Mouse (Mus musculus): ENCODE measurements around the gene Efl1. TPM values are rescaled to one million over a fixed set of nuclear protein-coding genes. Genes with fewer than 3 reads are reported as not detected.

Efl1 gene
- polyA plus RNA-seq, 1 experiment from 2014 or later, result 20.7 TPM

DNA sequence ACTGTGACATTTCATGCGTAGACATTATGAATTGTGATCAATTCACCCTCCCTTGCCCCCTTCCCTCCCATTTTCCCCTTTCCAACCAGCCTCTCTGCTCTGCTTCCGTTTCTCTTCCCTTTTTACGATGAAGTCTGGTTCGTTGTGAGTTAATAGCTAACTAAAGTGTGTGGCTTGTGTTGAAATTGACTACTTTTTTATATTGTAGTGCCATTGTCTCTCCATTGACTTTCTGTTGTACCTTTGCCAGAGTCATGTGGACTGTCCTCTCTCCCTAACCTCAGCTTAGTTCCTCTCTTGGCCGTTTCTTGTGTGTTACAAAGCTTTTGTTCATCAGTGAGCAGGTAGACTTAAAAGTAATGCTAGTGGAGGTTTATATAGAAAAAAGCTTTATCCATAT lies 27.6 kb downstream of the Efl1 start:
- no peak for ATAC-seq
- Histone ChIP-seq H3K9me3 (ENCODE audit: control insufficient read depth, low read length) (no peaks in the 10 kb centered on the region), H3K27me3 (replicated peaks; ENCODE audit: control insufficient read depth, insufficient read depth, low read length) (no peaks in the 10 kb centered on the region), H3K36me3 (ENCODE audit: control insufficient read depth, insufficient read depth, low read length) (peaks cover 15% of the 10 kb centered on the region), H3K9ac (ENCODE audit: low read depth, low read length) (no peak overlapping the region), H3K4me2 (ENCODE audit: low read length) (no peak overlapping the region), H3K4me1 (ENCODE audit: control insufficient read depth, insufficient read depth, low read depth, low read length) (no peaks in the 10 kb centered on the region), H3K27ac (ENCODE audit: low read depth, low read length) (no peak overlapping the region), H3K4me3 (ENCODE audit: low read length) (no peak overlapping the region)
- 79% methylated on average over 5 of the region's 5 CpGs for WGBS

GRCm38 (mm10) chr7:82676834-82677233 lies 28.4 kb downstream of the Efl1 start:
- H3K36me3 ChIP-seq (ENCODE audit: control insufficient read depth, insufficient read depth, low read length), result peaks cover 10% of the 10 kb centered on the region
- H3K9me3 ChIP-seq (ENCODE audit: control insufficient read depth, low read length), result no peaks in the 10 kb centered on the region
- no peak overlapping the region for H3K27ac ChIP-seq (ENCODE audit: low read depth, low read length)
- ATAC-seq, result peak; percentile 58; the same call in 1 of the 2 replicates
- H3K4me2 ChIP-seq (ENCODE audit: low read length), result no peak overlapping the region
- H3K4me1 ChIP-seq (ENCODE audit: control insufficient read depth, insufficient read depth, low read depth, low read length), result no peaks in the 10 kb centered on the region
- no peak overlapping the region for H3K9ac ChIP-seq (ENCODE audit: low read depth, low read length)
- H3K4me3 ChIP-seq (ENCODE audit: low read length), result no peak overlapping the region
- H3K27me3 ChIP-seq (replicated peaks; ENCODE audit: control insufficient read depth, insufficient read depth, low read length), result no peaks in the 10 kb centered on the region
- 89% methylated on average over 6 of the region's 6 CpGs for WGBS

- no peak overlapping the region for H3K4me3 ChIP-seq (ENCODE audit: low read length)
- 91% methylated on average over 5 of the region's 5 CpGs for WGBS
- ATAC-seq, result no peak
- H3K4me1 ChIP-seq (ENCODE audit: control insufficient read depth, insufficient read depth, low read depth, low read length), result no peaks in the 10 kb centered on the region
- H3K4me2 ChIP-seq (ENCODE audit: low read length), result no peak overlapping the region
- no peak overlapping the region for H3K27ac ChIP-seq (ENCODE audit: low read depth, low read length)
- no peaks in the 10 kb centered on the region for H3K27me3 ChIP-seq (replicated peaks; ENCODE audit: control insufficient read depth, insufficient read depth, low read length)
- no peak overlapping the region for H3K9ac ChIP-seq (ENCODE audit: low read depth, low read length)
- no peaks in the 10 kb centered on the region for H3K9me3 ChIP-seq (ENCODE audit: control insufficient read depth, low read length)
- H3K36me3 ChIP-seq (ENCODE audit: control insufficient read depth, insufficient read depth, low read length), result peaks cover 6% of the 10 kb centered on the region
Observed at GRCm38 (mm10) chr7:82679901-82680300, 31.5 kb downstream of the Efl1 start.

GRCm38 (mm10) chr7:82688736-82689135 lies 40.3 kb downstream of the Efl1 start:
- H3K9me3 ChIP-seq (ENCODE audit: control insufficient read depth, low read length), result no peaks in the 10 kb centered on the region
- H3K4me3 ChIP-seq (ENCODE audit: low read length), result no peak overlapping the region
- ATAC-seq, result 0 out of 2 replicates have a peak, but pooled peaks have one; percentile 37
- WGBS, result 61% methylated on average over 3 of the region's 3 CpGs
- H3K4me2 ChIP-seq (ENCODE audit: low read length), result no peak overlapping the region
- H3K27ac ChIP-seq (ENCODE audit: low read depth, low read length), result no peak overlapping the region
- H3K9ac ChIP-seq (ENCODE audit: low read depth, low read length), result no peak overlapping the region
- no peaks in the 10 kb centered on the region for H3K27me3 ChIP-seq (replicated peaks; ENCODE audit: control insufficient read depth, insufficient read depth, low read length)
- H3K4me1 ChIP-seq (ENCODE audit: control insufficient read depth, insufficient read depth, low read depth, low read length), result no peaks in the 10 kb centered on the region
- H3K36me3 ChIP-seq (ENCODE audit: control insufficient read depth, insufficient read depth, low read length), result peaks cover 26% of the 10 kb centered on the region

- Histone ChIP-seq H3K4me2 (ENCODE audit: low read length) (no peak overlapping the region), H3K27ac (ENCODE audit: low read depth, low read length) (no peak overlapping the region), H3K36me3 (ENCODE audit: control insufficient read depth, insufficient read depth, low read length) (peaks cover 22% of the 10 kb centered on the region), H3K4me3 (ENCODE audit: low read length) (no peak overlapping the region), H3K9ac (ENCODE audit: low read depth, low read length) (no peak overlapping the region), H3K4me1 (ENCODE audit: control insufficient read depth, insufficient read depth, low read depth, low read length) (no peaks in the 10 kb centered on the region), H3K27me3 (replicated peaks; ENCODE audit: control insufficient read depth, insufficient read depth, low read length) (no peaks in the 10 kb centered on the region), H3K9me3 (ENCODE audit: control insufficient read depth, low read length) (no peaks in the 10 kb centered on the region)
- ATAC-seq, result no peak
- 93% methylated on average over 6 of the region's 6 CpGs for WGBS
Observed at GRCm38 (mm10) chr7:82691021-82691738, 42.8 kb downstream of the Efl1 start.

DNA sequence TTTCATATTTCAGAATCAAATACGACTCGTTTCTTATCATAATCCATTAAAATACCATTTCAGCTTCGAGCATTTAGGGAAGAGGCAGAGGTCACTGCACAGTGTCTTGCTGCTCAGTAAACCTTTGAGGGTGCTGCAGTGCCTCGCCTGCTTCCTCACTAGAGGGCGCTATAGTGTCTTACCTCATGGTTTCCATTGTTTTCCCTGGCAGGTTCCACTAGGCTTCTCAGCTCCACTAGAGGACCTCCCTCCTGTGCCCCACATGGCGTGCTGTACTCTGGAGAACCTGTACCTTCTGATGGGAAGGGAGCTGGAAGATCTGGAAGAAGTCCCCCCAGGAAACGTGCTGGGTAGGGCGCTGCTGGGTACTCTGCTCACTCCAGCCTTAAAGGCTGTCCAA lies 49.3 kb downstream of the Efl1 start:
- Histone ChIP-seq H3K4me2 (ENCODE audit: low read length) (no peak overlapping the region), H3K9me3 (ENCODE audit: control insufficient read depth, low read length) (no peaks in the 10 kb centered on the region), H3K27me3 (replicated peaks; ENCODE audit: control insufficient read depth, insufficient read depth, low read length) (no peaks in the 10 kb centered on the region), H3K4me1 (ENCODE audit: control insufficient read depth, insufficient read depth, low read depth, low read length) (no peaks in the 10 kb centered on the region), H3K9ac (ENCODE audit: low read depth, low read length) (no peak overlapping the region), H3K36me3 (ENCODE audit: control insufficient read depth, insufficient read depth, low read length) (peaks cover 23% of the 10 kb centered on the region), H3K4me3 (ENCODE audit: low read length) (no peak overlapping the region), H3K27ac (ENCODE audit: low read depth, low read length) (no peak overlapping the region)
- WGBS, result 76% methylated on average over 8 of the region's 8 CpGs
- no peak for ATAC-seq

GRCm38 (mm10) chr7:82698968-82699367 lies 50.6 kb downstream of the Efl1 start:
- Histone ChIP-seq H3K4me2 (ENCODE audit: low read length) (no peak overlapping the region), H3K4me1 (ENCODE audit: control insufficient read depth, insufficient read depth, low read depth, low read length) (no peaks in the 10 kb centered on the region), H3K4me3 (ENCODE audit: low read length) (no peak overlapping the region), H3K9me3 (ENCODE audit: control insufficient read depth, low read length) (no peaks in the 10 kb centered on the region), H3K27me3 (replicated peaks; ENCODE audit: control insufficient read depth, insufficient read depth, low read length) (no peaks in the 10 kb centered on the region), H3K36me3 (ENCODE audit: control insufficient read depth, insufficient read depth, low read length) (peaks cover 12% of the 10 kb centered on the region; the same call in 1 of the 2 replicates), H3K27ac (ENCODE audit: low read depth, low read length) (no peak overlapping the region), H3K9ac (ENCODE audit: low read depth, low read length) (no peak overlapping the region)
- 97% methylated on average over 3 of the region's 3 CpGs for WGBS
- ATAC-seq, result no peak

DNA sequence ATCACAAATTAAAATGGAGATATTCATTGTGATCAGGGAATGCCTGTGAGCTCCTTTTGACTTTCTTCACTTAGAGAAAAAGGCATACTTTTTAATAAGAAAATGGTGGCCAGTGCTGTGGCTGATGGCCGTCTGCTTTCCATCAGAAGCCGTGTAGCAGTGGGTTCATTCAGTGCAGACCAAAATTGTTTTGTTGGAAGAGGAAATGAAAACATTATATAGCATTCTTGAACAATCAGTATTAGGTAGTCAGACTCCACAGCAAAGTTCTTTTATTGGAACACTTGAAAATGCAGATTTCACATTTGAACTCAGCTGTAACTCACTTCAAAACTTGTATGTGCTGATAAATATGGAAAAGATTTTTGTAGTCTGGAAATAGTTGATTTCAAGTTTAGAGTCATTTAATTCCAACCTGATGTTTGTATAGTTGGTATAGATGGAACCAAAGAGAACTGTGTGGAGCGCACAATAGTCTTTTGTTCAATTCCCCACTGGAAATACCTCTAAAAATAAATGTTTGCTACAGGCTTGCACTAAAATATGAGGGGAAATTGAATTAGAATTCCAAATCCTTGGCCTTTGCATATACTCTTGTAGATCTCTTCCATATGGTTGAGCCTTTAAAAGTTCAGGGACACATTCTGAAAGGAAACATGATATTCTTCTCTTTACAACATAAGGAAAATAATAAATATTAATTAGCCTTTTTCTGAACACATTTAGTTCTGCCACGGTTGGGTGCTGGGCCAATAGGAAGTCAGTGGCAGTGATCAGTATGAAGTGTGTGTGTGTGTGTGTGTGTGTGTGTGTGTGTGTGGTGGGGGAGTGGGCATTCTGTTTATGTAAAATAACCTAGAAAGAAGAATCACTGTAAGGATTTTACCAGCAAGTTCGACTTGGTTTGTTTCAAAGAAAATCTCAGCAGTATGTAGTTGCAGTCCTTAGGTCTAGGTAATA lies 54.2 kb downstream of the Efl1 start:
- 73% methylated on average over 5 of the region's 5 CpGs for WGBS
- no peak overlapping the region for H3K4me2 ChIP-seq (ENCODE audit: low read length)
- no peaks in the 10 kb centered on the region for H3K9me3 ChIP-seq (ENCODE audit: control insufficient read depth, low read length)
- ATAC-seq, result no peak
- no peak overlapping the region for H3K27ac ChIP-seq (ENCODE audit: low read depth, low read length)
- no peak overlapping the region for H3K9ac ChIP-seq (ENCODE audit: low read depth, low read length)
- no peaks in the 10 kb centered on the region for H3K4me1 ChIP-seq (ENCODE audit: control insufficient read depth, insufficient read depth, low read depth, low read length)
- H3K36me3 ChIP-seq (ENCODE audit: control insufficient read depth, insufficient read depth, low read length), result peaks cover 6% of the 10 kb centered on the region; the same call in 1 of the 2 replicates
- no peaks in the 10 kb centered on the region for H3K27me3 ChIP-seq (replicated peaks; ENCODE audit: control insufficient read depth, insufficient read depth, low read length)
- H3K4me3 ChIP-seq (ENCODE audit: low read length), result no peak overlapping the region

DNA sequence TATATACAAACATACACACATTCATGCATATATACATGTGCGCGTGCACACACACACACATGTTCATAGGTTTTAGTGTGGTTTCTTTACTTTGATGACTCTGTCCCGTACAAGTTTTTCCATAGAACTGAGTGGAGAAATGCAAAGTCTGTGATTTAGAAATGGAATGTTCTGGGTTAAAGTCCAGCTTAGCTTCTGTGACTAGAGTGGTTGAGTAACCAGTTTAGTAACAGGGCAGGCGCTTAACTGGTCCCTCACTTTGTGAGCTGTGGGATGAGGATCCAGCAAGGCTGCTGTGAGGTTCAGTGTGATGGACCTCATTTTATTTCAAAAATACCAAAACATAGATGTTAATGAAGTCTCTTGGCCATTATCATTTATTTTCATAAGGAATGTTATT lies 60.8 kb downstream of the Efl1 start:
- 98% methylated on average over 4 of the region's 4 CpGs for WGBS
- H3K27ac ChIP-seq (ENCODE audit: low read depth, low read length), result no peak overlapping the region
- H3K9ac ChIP-seq (ENCODE audit: low read depth, low read length), result no peak overlapping the region
- H3K27me3 ChIP-seq (replicated peaks; ENCODE audit: control insufficient read depth, insufficient read depth, low read length), result no peaks in the 10 kb centered on the region
- H3K36me3 ChIP-seq (ENCODE audit: control insufficient read depth, insufficient read depth, low read length), result no peaks in the 10 kb centered on the region
- H3K9me3 ChIP-seq (ENCODE audit: control insufficient read depth, low read length), result no peaks in the 10 kb centered on the region
- H3K4me2 ChIP-seq (ENCODE audit: low read length), result no peak overlapping the region
- no peak for ATAC-seq
- no peaks in the 10 kb centered on the region for H3K4me1 ChIP-seq (ENCODE audit: control insufficient read depth, insufficient read depth, low read depth, low read length)
- H3K4me3 ChIP-seq (ENCODE audit: low read length), result no peak overlapping the region
